Mouse (Mus musculus) Patski (cell line): Measurements from ENCODE around the gene Pold1. TPM values are rescaled to one million over a fixed set of nuclear protein-coding genes. Genes with fewer than 3 reads are reported as not detected.

Source experiments
- ATAC-seq: fragments of 100-300 bp; one replicate; pipeline ENCODE4 v1.8.0; 2021
- CTCF ChIA-PET: fragments of 350-600 bp; sonication (Branson Sonifier 250); formaldehyde crosslinking; loops from one replicate; lab custom pipeline; 2022; ENCODE audit warnings: inconsistent platforms; lab: Charles Lee
- POLR2A ChIA-PET: fragments of 350-600 bp; sonication (Branson Sonifier 250); formaldehyde crosslinking; loops from one replicate; lab custom pipeline; 2022; ENCODE audit warnings: antibody characterized with exemption, inconsistent platforms; lab: Charles Lee
- DNase-seq: peaks from one replicate; pipeline ENCODE4 v3.0.0-alpha.2; 2011; ENCODE audit warnings: low read depth, low spot score
- H3K27me3 ChIP-seq: fragments of 371-371 bp; one replicate; pipeline ENCODE4 v1.5.1; 2021
- CTCF ChIP-seq: fragments of 100-300 bp; IDR thresholded peaks from one replicate; pipeline ENCODE4 v1.5.1; 2021
- in situ Hi-C: fragments of 300-500 bp; cut with MboI; formaldehyde crosslinking; loops from 3 replicates; pipeline ENCODE4 v1.11.1; 2018; ENCODE audit warnings: low pct_unique_long_range_greater_than_20kb, mixed read lengths
- polyA plus RNA-seq: library from polyadenylated mRNA; unstranded; gene quantifications from one replicate; pipeline ENCODE4 v1.2.3, GENCODE M21; 2021

Gene Pold1
- polyA plus RNA-seq, 1 experiment from 2014 or later = 30.9 TPM

- DNase-seq (no peak), ATAC-seq (no peak)
- H3K27me3 ChIP-seq = no peaks in the 10 kb centered on the region
- ChIA-PET POLR2A (interaction anchor here (0.6 to 2.7 kb wide), 5 partner anchors 11 to 526 kb away, joined by 4 to 6 read pairs (median 4); partner anchors contain the start of gene Nr1h2), CTCF (interaction anchor here (0.8 to 2.9 kb wide), 5 partner anchors 9 to 25 kb away, joined by 3 to 26 read pairs (median 12); partner anchors contain the start of gene Pold1)
- in situ Hi-C loops = no loop called here
- no peak for TF ChIP-seq CTCF
Observed at GRCm38 (mm10) chr7:44535657-44536589, 12.7 kb downstream of the Pold1 start.

- no peaks in the 10 kb centered on the region for H3K27me3 ChIP-seq
- in situ Hi-C loops = no loop called here
- DNase-seq (no peak), ATAC-seq (no peak)
- POLR2A ChIA-PET = interaction anchor here (2.7 kb wide), 1 partner anchor 12 kb away, joined by 6 read pairs; no protein-coding TSS in a partner anchor
- CTCF ChIA-PET = interaction anchor here (2.7 kb wide), 1 partner anchor 13 kb away, joined by 12 read pairs; no protein-coding TSS in a partner anchor
- TF ChIP-seq CTCF = no peak
Observed at GRCm38 (mm10) chr7:44534656-44535441, 13.8 kb downstream of the Pold1 start.

- ATAC-seq (no peak), DNase-seq (no peak)
- ChIA-PET CTCF (no interaction called here), POLR2A (no interaction called here)
- in situ Hi-C loops = no loop called here
- no peaks in the 10 kb centered on the region for H3K27me3 ChIP-seq
- TF ChIP-seq CTCF = no peak
Observed at GRCm38 (mm10) chr7:44534242-44534641, 14.4 kb downstream of the Pold1 start.

- no peaks in the 10 kb centered on the region for H3K27me3 ChIP-seq
- POLR2A ChIA-PET = no interaction called here
- CTCF ChIA-PET = no interaction called here
- in situ Hi-C loops = no loop called here
- ATAC-seq = no peak
- no peak for DNase-seq
- TF ChIP-seq CTCF = no peak
Observed at GRCm38 (mm10) chr7:44533746-44534045, 15.0 kb downstream of the Pold1 start.

- in situ Hi-C loops = no loop called here
- no peak for ATAC-seq
- CTCF ChIA-PET = interaction anchor here (0.8 to 1.2 kb wide), 2 partner anchors 11 to 16 kb away, joined by 3 to 4 read pairs; no protein-coding TSS in a partner anchor
- H3K27me3 ChIP-seq = no peaks in the 10 kb centered on the region
- POLR2A ChIA-PET = no interaction called here
- no peak for TF ChIP-seq CTCF
- no peak for DNase-seq
Observed at GRCm38 (mm10) chr7:44532918-44533745, 15.5 kb downstream of the Pold1 start.

- no peaks in the 10 kb centered on the region for H3K27me3 ChIP-seq
- CTCF ChIA-PET = interaction anchor here (0.8 to 1.2 kb wide), 2 partner anchors 10 to 17 kb away, joined by 3 to 4 read pairs; no protein-coding TSS in a partner anchor
- no peak for TF ChIP-seq CTCF
- in situ Hi-C loops = no loop called here
- POLR2A ChIA-PET = no interaction called here
- DNase-seq (no peak), ATAC-seq (no peak)
Observed at GRCm38 (mm10) chr7:44531946-44532732, 16.5 kb downstream of the Pold1 start, which contains the start of gene Spib. Gene Spib, minus strand, starts transcription at chr7:44532071.

GRCm38 (mm10) chr7:44531207-44531606 lies 17.4 kb downstream of the Pold1 start:
- DNase-seq (no peak), ATAC-seq (no peak)
- in situ Hi-C loops = no loop called here
- H3K27me3 ChIP-seq = no peaks in the 10 kb centered on the region
- TF ChIP-seq CTCF = no peak
- CTCF ChIA-PET = no interaction called here
- POLR2A ChIA-PET = no interaction called here

- ChIA-PET POLR2A (no interaction called here), CTCF (interaction anchor here (0.9 to 1.0 kb wide), 2 partner anchors 9 to 18 kb away, joined by 3 read pairs; partner anchors contain the start of gene Pold1)
- TF ChIP-seq CTCF = no peak
- ATAC-seq = no peak
- in situ Hi-C loops = no loop called here
- no peak for DNase-seq
- no peaks in the 10 kb centered on the region for H3K27me3 ChIP-seq
Observed at GRCm38 (mm10) chr7:44530507-44530906, 18.1 kb downstream of the Pold1 start.

GRCm38 (mm10) chr7:44529518-44529917 lies 19.1 kb downstream of the Pold1 start:
- CTCF ChIA-PET = interaction anchor here (1.0 to 1.2 kb wide), 3 partner anchors 10 to 34 kb away, joined by 3 read pairs; partner anchors contain the start of gene Pold1
- DNase-seq (no peak), ATAC-seq (no peak)
- no peaks in the 10 kb centered on the region for H3K27me3 ChIP-seq
- TF ChIP-seq CTCF = no peak
- POLR2A ChIA-PET = no interaction called here
- in situ Hi-C loops = no loop called here
